Mouse (Mus musculus) embryonic fibroblast, embryonic 13.5 days (primary cell): ENCODE measurements around the gene Shank2. TPM values are rescaled to one million over a fixed set of nuclear protein-coding genes. Genes with fewer than 3 reads are reported as not detected.

Source experiments
- H3K27ac ChIP-seq: 2 replicates; pipeline ENCODE4 v1.5.1; 2012; ENCODE audit warnings: low read length, control low read depth, inconsistent platforms; ENCODE audit not compliant: insufficient read depth
- H3K4me1 ChIP-seq: 2 replicates; pipeline ENCODE4 v1.6.1; 2011; ENCODE audit warnings: low read length; ENCODE audit not compliant: control insufficient read depth, insufficient read depth
- H3K4me3 ChIP-seq: 2 replicates; pipeline ENCODE4 v1.5.1; 2011; ENCODE audit warnings: mild to moderate bottlenecking, control low read depth, low read length; ENCODE audit not compliant: insufficient read depth
- CTCF ChIP-seq: IDR thresholded peaks from 2 replicates; pipeline ENCODE4 v1.5.1; 2011; ENCODE audit warnings: mild to moderate bottlenecking, control low read depth, low read length, moderate library complexity, borderline replicate concordance; ENCODE audit not compliant: insufficient read depth
- POLR2A ChIP-seq: IDR thresholded peaks from 2 replicates; pipeline ENCODE4 v1.6.1; 2011; ENCODE audit warnings: low read depth, mild to moderate bottlenecking, control low read depth, low read length, moderate library complexity
- polyA plus RNA-seq: library from polyadenylated mRNA; stranded (reverse); fragments of >200 nt; gene quantifications from 2 replicates; pipeline ENCODE4 v1.2.4, GENCODE M21; 2011; ENCODE audit warnings: low read depth; ENCODE audit not compliant: missing spikeins, insufficient read length

Gene Shank2
- polyA plus RNA-seq, 1 experiment, result 1.6 TPM

GRCm38 (mm10) chr7:144246271-144246670 lies 244.5 kb downstream of the Shank2 start:
- no peak overlapping the region for H3K27ac ChIP-seq
- no peaks in the 10 kb centered on the region for H3K4me1 ChIP-seq
- no peak for TF ChIP-seq CTCF
- H3K4me3 ChIP-seq, result no peak overlapping the region

GRCm38 (mm10) chr7:144248686-144249422 lies 247.1 kb downstream of the Shank2 start:
- H3K4me1 ChIP-seq, result no peaks in the 10 kb centered on the region
- TF ChIP-seq POLR2A, result no peak

GRCm38 (mm10) chr7:144250791-144251190 lies 249.1 kb downstream of the Shank2 start:
- Histone ChIP-seq H3K4me1 (no peaks in the 10 kb centered on the region), H3K4me3 (no peak overlapping the region), H3K27ac (no peak overlapping the region)
- TF ChIP-seq POLR2A, result no peak
- no peak for TF ChIP-seq CTCF

More at GRCm38 (mm10) chr7:144248686-144249422, 247.1 kb downstream of the Shank2 start:
- Histone ChIP-seq H3K27ac (no peak overlapping the region), H3K4me3 (no peak overlapping the region)

GRCm38 (mm10) chr7:144251250-144251649 lies 249.5 kb downstream of the Shank2 start:
- no peak overlapping the region for H3K27ac ChIP-seq
- no peak overlapping the region for H3K4me3 ChIP-seq
- H3K4me1 ChIP-seq, result no peaks in the 10 kb centered on the region
- TF ChIP-seq CTCF, result no peak
- TF ChIP-seq POLR2A, result no peak

GRCm38 (mm10) chr7:144254674-144255246 lies 253.0 kb downstream of the Shank2 start:
- no peak for TF ChIP-seq CTCF
- TF ChIP-seq POLR2A, result no peak

GRCm38 (mm10) chr7:144257821-144258220 lies 256.1 kb downstream of the Shank2 start:
- TF ChIP-seq POLR2A (no peak), CTCF (no peak)
- no peaks in the 10 kb centered on the region for H3K4me1 ChIP-seq
- H3K27ac ChIP-seq, result no peak overlapping the region
- no peak overlapping the region for H3K4me3 ChIP-seq

More at GRCm38 (mm10) chr7:144254674-144255246, 253.0 kb downstream of the Shank2 start:
- H3K27ac ChIP-seq, result no peak overlapping the region
- H3K4me3 ChIP-seq, result no peak overlapping the region
- no peaks in the 10 kb centered on the region for H3K4me1 ChIP-seq

- H3K4me3 ChIP-seq, result no peak overlapping the region
- no peaks in the 10 kb centered on the region for H3K4me1 ChIP-seq
- TF ChIP-seq POLR2A, result no peak
- no peak overlapping the region for H3K27ac ChIP-seq
These were observed 256.6 kb downstream of the Shank2 start for GRCm38 (mm10) chr7:144258332-144258731.

GRCm38 (mm10) chr7:144262666-144263065 lies 260.9 kb downstream of the Shank2 start:
- no peak overlapping the region for H3K27ac ChIP-seq
- no peaks in the 10 kb centered on the region for H3K4me1 ChIP-seq
- TF ChIP-seq CTCF (no peak), POLR2A (no peak)
- H3K4me3 ChIP-seq, result no peak overlapping the region

GRCm38 (mm10) chr7:144266745-144267144 lies 265.0 kb downstream of the Shank2 start:
- Histone ChIP-seq H3K4me3 (no peak overlapping the region), H3K4me1 (no peaks in the 10 kb centered on the region), H3K27ac (no peak overlapping the region)
- TF ChIP-seq POLR2A (no peak), CTCF (no peak)

GRCm38 (mm10) chr7:144268329-144268728 lies 266.6 kb downstream of the Shank2 start:
- H3K4me1 ChIP-seq, result no peaks in the 10 kb centered on the region
- H3K27ac ChIP-seq, result no peak overlapping the region
- H3K4me3 ChIP-seq, result no peak overlapping the region
- TF ChIP-seq CTCF, result no peak
- no peak for TF ChIP-seq POLR2A

- no peak overlapping the region for H3K4me3 ChIP-seq
- H3K27ac ChIP-seq, result no peak overlapping the region
- TF ChIP-seq POLR2A (no peak), CTCF (no peak)
- no peaks in the 10 kb centered on the region for H3K4me1 ChIP-seq
These were observed 267.1 kb downstream of the Shank2 start for GRCm38 (mm10) chr7:144268778-144269177.
